Mouse (Mus musculus) spleen, adult 10 weeks (tissue): ENCODE results near the gene Tcta. TPM values are rescaled to one million over a fixed set of nuclear protein-coding genes. Genes with fewer than 3 reads are reported as not detected.

Experiments used
- polyA plus RNA-seq: library from polyadenylated mRNA; stranded (reverse); fragments of 350-450 nt; fragmentation: Illumina TruSeq; extraction: RNeasy Lipid Tissue Mini Kit (QIAGEN cat#74804); gene quantifications from one replicate; pipeline ENCODE4 v1.2.3, GENCODE M21; 2015; ENCODE audit warnings: low replicate concordance; ENCODE audit not compliant: insufficient read depth

Gene Tcta
- polyA plus RNA-seq: 28.2 TPM

DNA sequence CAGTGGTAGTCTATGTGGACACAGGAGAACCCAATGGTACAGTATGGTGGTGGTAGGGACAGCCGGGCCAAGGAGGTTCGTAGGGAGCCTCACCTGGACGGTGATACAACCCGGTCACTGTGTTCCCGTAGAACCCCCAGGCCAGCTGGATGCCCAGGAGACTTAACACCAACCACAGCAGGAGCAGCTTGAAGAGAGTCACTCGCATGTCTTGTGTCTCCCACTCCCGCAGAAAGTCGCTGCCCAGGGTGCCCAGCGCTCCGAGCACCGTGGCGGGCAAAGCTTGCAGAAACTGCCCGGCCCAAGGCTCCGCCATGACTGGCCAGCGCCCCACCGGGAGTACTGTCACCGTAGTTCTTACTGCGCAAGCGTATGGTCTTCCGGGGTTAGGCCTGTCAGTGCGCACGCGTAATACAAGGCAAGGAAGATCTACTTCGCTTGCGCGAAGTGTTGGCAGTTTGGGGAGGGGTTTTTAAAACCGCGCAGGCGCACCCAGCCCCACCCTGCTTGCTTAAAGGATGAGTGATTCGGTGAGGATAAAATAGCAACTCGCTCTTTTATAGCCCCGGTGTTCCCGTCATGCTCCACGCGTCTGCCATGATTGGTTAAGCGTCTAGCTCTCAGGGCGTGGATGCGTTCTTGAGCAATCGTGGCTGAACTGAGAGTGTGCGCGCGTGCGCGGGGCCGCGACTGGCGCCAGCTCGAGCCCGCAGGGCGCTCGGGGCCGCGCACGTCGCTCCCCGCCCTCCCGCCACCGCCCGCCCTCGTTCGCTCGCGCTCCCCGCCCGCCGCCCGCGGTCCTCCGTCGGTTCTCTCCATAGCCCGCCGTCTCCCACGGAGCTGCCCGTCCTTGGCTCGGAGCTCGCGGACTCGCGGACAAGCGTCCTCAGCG lies at the start of gene Tcta, which contains the start of gene Rhoa:
Tcta (minus strand) TSS at position 532 of the 892 bp plus-strand sequence.
Rhoa (plus strand) TSS at position 501 of the 892 bp plus-strand sequence.

DNA sequence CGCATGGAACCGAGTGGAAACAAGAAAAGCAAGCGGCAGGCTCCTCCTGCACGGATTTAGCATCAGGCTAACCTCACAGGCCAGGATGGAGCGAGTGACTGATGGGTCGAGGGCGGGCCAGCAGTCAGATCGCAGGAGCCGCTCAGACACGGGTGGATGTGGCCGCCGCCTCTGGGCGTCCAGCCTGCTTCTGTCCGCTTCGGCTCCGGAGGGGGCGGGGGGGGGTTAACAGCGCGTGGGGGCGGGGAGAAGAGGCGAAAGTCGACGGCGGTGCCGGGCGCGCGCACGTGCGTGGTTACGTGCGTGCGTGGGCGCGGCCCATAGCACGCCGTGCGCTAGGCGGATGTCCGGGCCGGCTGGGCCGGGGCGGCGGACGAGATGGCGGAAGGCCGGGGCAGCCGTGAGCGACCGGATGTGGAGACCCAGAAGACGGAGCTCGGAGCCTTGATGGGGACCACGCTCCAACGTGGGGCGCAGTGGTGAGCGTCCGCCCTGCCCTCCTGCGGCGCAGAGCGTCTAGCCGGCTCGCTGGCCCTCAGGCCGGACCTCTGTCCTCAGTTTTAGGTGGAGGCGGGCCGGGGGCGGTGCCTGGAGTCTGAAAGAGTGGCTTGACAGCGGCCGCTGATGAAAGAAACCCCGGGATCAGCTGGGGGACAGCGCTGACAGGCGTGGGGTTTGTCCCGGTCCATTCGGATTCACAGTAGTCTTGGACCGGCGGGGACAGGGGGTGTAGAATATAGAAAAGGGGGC lies 41.8 kb upstream of the Tcta start, which contains the start of gene Usp4:
Usp4 (plus strand) TSS at position 314 of the 750 bp plus-strand sequence.

DNA sequence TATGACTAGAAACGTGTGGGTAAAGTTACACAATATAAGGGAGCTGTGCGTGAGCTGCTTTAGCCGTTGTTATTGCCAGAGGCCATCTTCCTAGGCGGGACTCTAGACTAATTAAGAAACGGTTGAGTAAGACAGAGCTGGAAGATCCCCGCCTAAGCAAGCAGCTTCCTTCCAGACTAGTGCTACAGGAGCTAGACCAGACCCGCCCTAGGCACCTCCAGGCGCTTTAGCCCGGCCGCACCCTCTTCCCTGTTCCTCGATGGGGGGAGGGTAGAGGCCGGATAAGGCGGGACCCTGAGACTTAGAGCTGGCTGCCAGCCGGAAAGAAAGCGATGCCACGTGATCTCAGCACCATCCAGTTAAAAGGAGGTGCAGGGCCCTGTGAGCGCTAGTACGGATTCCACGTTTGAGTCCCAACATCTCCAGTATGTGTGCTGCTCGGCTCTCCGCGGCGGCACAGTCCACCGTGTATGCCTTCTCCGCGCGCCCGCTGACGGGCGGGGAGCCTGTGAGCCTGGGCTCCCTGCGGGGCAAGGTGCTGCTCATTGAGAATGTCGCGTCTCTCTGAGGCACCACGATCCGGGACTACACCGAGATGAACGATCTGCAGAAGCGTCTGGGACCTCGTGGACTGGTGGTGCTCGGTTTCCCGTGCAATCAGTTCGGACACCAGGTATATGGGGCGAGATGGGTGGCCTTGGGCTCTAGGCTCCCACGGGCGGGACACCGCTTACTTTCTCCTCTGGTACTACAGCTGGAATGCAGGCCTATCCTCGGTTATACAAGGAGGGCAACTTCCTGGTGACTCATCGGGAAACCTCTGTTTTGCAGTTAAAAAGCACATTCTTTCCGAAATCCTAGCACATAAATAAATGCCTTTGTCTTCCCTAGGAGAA lies 33.2 kb upstream of the Tcta start, which contains the start of gene Gpx1:
Gpx1 (plus strand) TSS at position 18 of the 896 bp plus-strand sequence.

DNA sequence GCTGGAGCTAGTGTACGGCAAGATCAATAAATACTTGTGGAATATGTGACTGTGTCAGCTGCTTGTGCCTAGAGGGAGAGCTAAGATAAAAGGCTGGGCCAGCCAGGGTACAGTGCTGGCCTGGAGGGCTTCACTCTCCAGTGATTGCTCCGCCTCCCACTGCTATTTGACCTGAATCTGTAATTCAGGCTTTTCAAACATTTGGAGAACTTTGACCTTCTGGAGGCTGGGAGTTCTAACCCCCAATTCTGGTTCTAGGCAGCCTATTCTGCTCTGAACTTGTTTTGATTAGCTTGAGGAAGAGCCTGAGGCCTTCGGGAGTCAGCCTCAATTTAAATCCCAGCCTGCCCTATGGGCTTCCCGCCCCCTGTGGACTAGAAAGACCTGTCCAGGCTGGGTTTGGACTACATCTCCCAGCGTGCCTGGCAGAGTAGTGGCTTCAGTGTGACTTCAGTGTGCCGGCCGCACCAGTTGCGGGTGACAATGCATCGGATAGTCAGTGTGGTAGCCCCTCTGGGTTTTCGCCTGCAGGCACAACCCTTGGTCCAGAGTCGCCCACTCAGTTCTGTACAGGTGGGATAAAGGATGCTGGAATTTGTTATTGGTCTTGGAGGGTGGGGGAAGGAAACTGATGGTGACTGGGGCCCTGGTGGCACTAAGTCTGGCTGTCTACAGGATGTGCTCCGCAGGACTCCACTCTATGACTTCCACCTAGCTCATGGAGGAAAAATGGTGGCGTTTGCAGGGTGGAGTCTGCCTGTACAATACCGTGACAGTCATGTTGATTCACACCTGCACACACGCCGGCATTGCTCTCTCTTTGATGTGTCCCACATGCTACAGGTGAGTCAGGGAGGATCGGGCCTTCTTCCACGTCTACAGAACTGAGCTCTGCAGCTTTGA lies 9.3 kb downstream of the Tcta start, which contains the start of gene Amt:
Amt (plus strand) TSS at position 401 of the 903 bp plus-strand sequence.

DNA sequence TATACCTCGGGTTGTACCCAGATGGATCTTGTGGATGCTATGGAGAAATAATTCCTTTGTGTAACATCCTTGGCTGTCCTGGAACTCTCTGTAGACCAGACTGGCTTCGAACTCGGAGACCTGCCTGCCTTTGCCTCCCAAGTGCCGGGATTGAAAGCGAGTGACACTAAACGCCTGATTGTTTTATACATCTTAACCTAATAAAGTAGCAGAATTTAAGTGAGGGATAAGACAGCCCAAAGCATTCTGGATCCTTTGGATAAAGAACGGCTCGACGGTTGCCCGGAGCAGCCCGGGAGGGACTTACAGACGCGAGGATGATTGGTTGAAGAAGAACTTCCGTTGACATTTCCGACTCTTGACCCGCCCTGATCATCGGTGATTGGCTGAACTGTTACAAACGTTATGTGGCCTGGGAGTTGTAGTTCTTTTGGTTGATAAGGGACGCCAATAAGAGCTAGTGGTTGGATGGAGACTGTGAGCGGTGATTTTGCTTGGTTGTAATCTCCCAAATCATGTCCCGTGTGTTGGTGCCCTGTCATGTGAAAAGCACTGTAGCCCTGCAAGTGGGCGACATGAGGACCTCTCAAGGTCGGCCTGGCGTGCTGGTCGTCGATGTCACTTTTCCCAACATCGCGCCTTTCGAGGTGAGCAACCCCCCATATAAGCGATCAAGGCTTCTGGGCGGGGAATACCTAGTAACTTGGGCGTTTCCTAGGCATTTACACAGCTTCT lies 15.8 kb downstream of the Tcta start, which contains the start of gene Nicn1:
Nicn1 (plus strand) TSS at position 414 of the 735 bp plus-strand sequence.

DNA sequence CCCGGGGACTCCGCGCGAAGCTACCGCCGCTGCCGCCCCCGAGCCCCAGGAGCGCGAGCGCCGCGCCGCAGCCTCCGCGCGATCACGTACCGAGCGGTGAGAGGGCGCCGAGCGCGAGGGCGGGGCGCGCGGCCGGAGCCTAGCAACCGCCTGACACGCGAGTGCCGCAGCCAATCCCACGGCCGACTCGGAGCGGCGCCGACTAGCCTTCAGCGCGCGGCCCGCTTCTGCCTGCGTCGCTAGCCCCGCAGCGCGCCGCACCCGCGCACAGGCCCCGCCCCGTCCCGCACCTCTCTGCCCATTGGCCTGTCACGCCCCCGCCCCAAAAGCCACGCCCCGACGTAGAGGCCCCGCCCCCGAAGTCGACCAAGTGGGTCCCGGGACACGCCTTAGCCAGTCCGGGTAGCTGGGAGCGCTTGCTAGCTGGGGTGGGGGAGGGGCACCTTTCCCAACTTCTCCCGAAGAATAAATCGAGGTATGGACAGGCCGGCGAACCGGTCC lies 42.2 kb downstream of the Tcta start, which contains the start of gene Dag1:
Dag1 (minus strand) TSS at position 269 of the 501 bp plus-strand sequence.

Other genes starting within 250 kb of the Tcta start
- 0.37 TPM for gene Mst1, start 225.7 kb downstream of the Tcta start, polyA plus RNA-seq
- gene Rnf123, start 222.8 kb downstream of the Tcta start, polyA plus RNA-seq: 69.4 TPM
- gene Apeh, start 211.6 kb downstream of the Tcta start, polyA plus RNA-seq: 85.9 TPM
- gene Bsn, start 115.8 kb downstream of the Tcta start, polyA plus RNA-seq: 0.25 TPM
- gene Dag1, start 42.2 kb downstream of the Tcta start, polyA plus RNA-seq: 19.5 TPM
- gene Nicn1, start 15.7 kb downstream of the Tcta start, polyA plus RNA-seq: 10.3 TPM
- gene Amt, start 9.3 kb downstream of the Tcta start, polyA plus RNA-seq: 7.1 TPM
- gene Rhoa, start within 50 bp of the Tcta start, polyA plus RNA-seq: 589 TPM
- 346 TPM for gene Gpx1, start 32.7 kb upstream of the Tcta start, polyA plus RNA-seq
- 112 TPM for gene Usp4, start 41.7 kb upstream of the Tcta start, polyA plus RNA-seq
- gene 1700102P08Rik, start 86.6 kb upstream of the Tcta start, polyA plus RNA-seq: 3.8 TPM
- gene Ccdc36, start 122.3 kb upstream of the Tcta start, polyA plus RNA-seq: 0.10 TPM
- gene BC048562, start 130.3 kb upstream of the Tcta start, polyA plus RNA-seq: not detected
- gene Ccdc71, start 154.4 kb upstream of the Tcta start, polyA plus RNA-seq: 13.7 TPM
- 8.7 TPM for gene Klhdc8b, start 155.4 kb upstream of the Tcta start, polyA plus RNA-seq
- 11.6 TPM for gene Lamb2, start 173.6 kb upstream of the Tcta start, polyA plus RNA-seq
- 83.1 TPM for gene Usp19, start 184.4 kb upstream of the Tcta start, polyA plus RNA-seq
- 137 TPM for gene Qars, start 201.5 kb upstream of the Tcta start, polyA plus RNA-seq
- gene Qrich1, start 210.6 kb upstream of the Tcta start, polyA plus RNA-seq: 119 TPM